Mouse (Mus musculus) midbrain, embryonic 14.5 days (tissue): Measurements from ENCODE around the gene Nostrin. TPM values are rescaled to one million over a fixed set of nuclear protein-coding genes. Genes with fewer than 3 reads are reported as not detected.

Source experiments
- ATAC-seq: fragments of 200-750 bp; cut with Nextera tagmentation; 2 replicates; pipeline ENCODE4 v1.8.0; 2017; ENCODE audit warnings: moderate number of reproducible peaks, moderate library complexity; ENCODE audit not compliant: low FRiP score, low TSS enrichment
- DNase-seq: peaks from one replicate; pipeline ENCODE4 v3.0.0-alpha.2; 2015
- H3K27ac ChIP-seq: fragments of 300-500 bp; sonication (generic); replicated peaks from 2 replicates; pipeline ENCODE4 v1.5.1; 2014; ENCODE audit warnings: mild to moderate bottlenecking, low read depth, low read length, moderate library complexity
- H3K27me3 ChIP-seq: fragments of 300-500 bp; sonication (generic); 2 replicates; pipeline ENCODE4 v1.6.1; 2014; ENCODE audit warnings: low read length, control low read depth, mixed read lengths; ENCODE audit not compliant: control insufficient read depth, insufficient read depth
- H3K36me3 ChIP-seq: fragments of 300-500 bp; sonication (generic); 2 replicates; pipeline ENCODE4 v1.6.1; 2014; ENCODE audit warnings: low read length, control low read depth; ENCODE audit not compliant: control insufficient read depth, insufficient read depth
- H3K4me1 ChIP-seq: fragments of 300-500 bp; sonication (generic); 2 replicates; pipeline ENCODE4 v1.6.1; 2014; ENCODE audit warnings: mild to moderate bottlenecking, antibody characterized with exemption, low read length, control low read depth; ENCODE audit not compliant: control insufficient read depth, insufficient read depth
- H3K4me2 ChIP-seq: fragments of 300-500 bp; sonication (generic); 2 replicates; pipeline ENCODE4 v1.6.1; 2014; ENCODE audit warnings: mild to moderate bottlenecking, low read length, moderate library complexity
- H3K4me3 ChIP-seq: fragments of 300-500 bp; sonication (generic); replicated peaks from 2 replicates; pipeline ENCODE4 v1.5.1; 2014; ENCODE audit warnings: low read depth, low read length
- H3K9ac ChIP-seq: fragments of 300-500 bp; sonication (generic); replicated peaks from 2 replicates; pipeline ENCODE4 v1.6.1; 2014; ENCODE audit warnings: mild to moderate bottlenecking, low read length, moderate library complexity
- H3K9me3 ChIP-seq: fragments of 300-500 bp; sonication (generic); 2 replicates; pipeline ENCODE4 v1.6.1; 2016; ENCODE audit warnings: low read length, control low read depth, mixed read lengths; ENCODE audit not compliant: control insufficient read depth
- WGBS: fragments of 180-500 bp; shearing (Covaris S2); extraction: QIAGEN DNeasy Blood & Tissue Kit; methylation state at CpG from one replicate; pipeline ENCODE4 v1.1.7; 2014; 5-methylcytosine and 5-hydroxymethylcytosine counted together
- polyA plus RNA-seq: library from polyadenylated mRNA; unstranded; fragments of >200 nt; fragmentation: Nextera tagmentation; extraction: Ambion mirVana; gene quantifications from 2 replicates; pipeline ENCODE4 v1.2.1, GENCODE M21; 2014

The Nostrin gene
- polyA plus RNA-seq, 1 experiment from 2014 or later: 1.4 TPM

GRCm38 (mm10) chr2:69193555-69193954 lies 58.0 kb downstream of the Nostrin start:
- H3K9ac ChIP-seq: no peak overlapping the region
- 96% methylated on average over 5 of the region's 5 CpGs for WGBS
- H3K9me3 ChIP-seq: no peaks in the 10 kb centered on the region
- DNase-seq: no peak
- H3K36me3 ChIP-seq: peaks cover 11% of the 10 kb centered on the region; the same call in 1 of the 2 replicates
- H3K4me1 ChIP-seq: no peaks in the 10 kb centered on the region
- H3K4me3 ChIP-seq: no peak overlapping the region
- ATAC-seq: no peak
- no peak overlapping the region for H3K4me2 ChIP-seq
- H3K27me3 ChIP-seq: no peaks in the 10 kb centered on the region
- H3K27ac ChIP-seq: no peak overlapping the region

DNA sequence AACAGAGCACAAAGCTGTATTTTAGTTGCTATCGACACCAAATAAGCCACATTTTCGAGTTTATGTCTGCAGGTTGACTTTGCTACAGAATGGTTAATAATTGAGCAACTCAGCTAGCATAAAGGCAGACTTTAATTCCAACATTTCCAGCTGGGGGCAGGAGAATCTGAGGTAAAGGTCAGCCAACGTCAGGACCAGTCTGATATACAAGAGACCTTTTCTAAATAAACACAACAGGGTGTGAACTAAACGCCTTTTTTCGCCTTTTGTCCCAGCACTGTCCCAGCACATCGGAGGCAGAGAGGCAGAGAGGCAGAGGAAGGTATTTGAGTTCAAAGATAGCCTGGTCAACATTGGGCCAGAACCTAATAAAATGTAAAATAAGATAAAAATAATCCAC lies 69.6 kb downstream of the Nostrin start:
- Histone ChIP-seq H3K9me3 (no peaks in the 10 kb centered on the region), H3K27me3 (no peaks in the 10 kb centered on the region), H3K9ac (peak overlapping the region; percentile 56), H3K4me2 (peak overlapping the region; percentile 95), H3K4me3 (peak overlapping the region; percentile 79), H3K27ac (no peak overlapping the region), H3K36me3 (0 out of 2 replicates have a peak, but pooled peaks cover 5% of the 10 kb centered on the region), H3K4me1 (peaks cover 10% of the 10 kb centered on the region; the same call in 1 of the 2 replicates)
- no peak for DNase-seq
- ATAC-seq: no peak
- 20% methylated on average over 6 of the region's 6 CpGs for WGBS

GRCm38 (mm10) chr2:69205791-69206351 lies 70.3 kb downstream of the Nostrin start, which contains the start of gene Spc25:
Gene Spc25 (minus strand): TSS chr2:69206194.
- Histone ChIP-seq H3K4me1 (peaks cover 10% of the 10 kb centered on the region; the same call in 1 of the 2 replicates), H3K36me3 (0 out of 2 replicates have a peak, but pooled peaks cover 5% of the 10 kb centered on the region), H3K27ac (0 out of 2 replicates have a peak within 1 kb of the TSS, but pooled peaks have one; percentile 32), H3K9me3 (no peaks in the 10 kb centered on the region), H3K27me3 (no peaks in the 10 kb centered on the region), H3K4me3 (peak within 1 kb of the TSS; percentile 79), H3K9ac (peak within 1 kb of the TSS; percentile 56), H3K4me2 (peak within 1 kb of the TSS; percentile 95)
- DNase-seq (peak; percentile 96), ATAC-seq (peak; percentile 99)
- whole genome bisulfite sequencing: under 1% methylated on average over 46 of the region's 46 CpGs

GRCm38 (mm10) chr2:69206523-69206922 lies 70.9 kb downstream of the Nostrin start:
- no peaks in the 10 kb centered on the region for H3K27me3 ChIP-seq
- ATAC-seq (peak; percentile 12; the same call in 1 of the 2 replicates), DNase-seq (no peak)
- H3K9me3 ChIP-seq: no peaks in the 10 kb centered on the region
- peaks cover 10% of the 10 kb centered on the region; the same call in 1 of the 2 replicates for H3K4me1 ChIP-seq
- no peak overlapping the region for H3K4me3 ChIP-seq
- peak overlapping the region; percentile 30; the same call in 1 of the 2 replicates for H3K4me2 ChIP-seq
- H3K9ac ChIP-seq: no peak overlapping the region
- no peak overlapping the region for H3K27ac ChIP-seq
- WGBS: 30% methylated on average over 7 of the region's 7 CpGs
- H3K36me3 ChIP-seq: 0 out of 2 replicates have a peak, but pooled peaks cover 5% of the 10 kb centered on the region

DNA sequence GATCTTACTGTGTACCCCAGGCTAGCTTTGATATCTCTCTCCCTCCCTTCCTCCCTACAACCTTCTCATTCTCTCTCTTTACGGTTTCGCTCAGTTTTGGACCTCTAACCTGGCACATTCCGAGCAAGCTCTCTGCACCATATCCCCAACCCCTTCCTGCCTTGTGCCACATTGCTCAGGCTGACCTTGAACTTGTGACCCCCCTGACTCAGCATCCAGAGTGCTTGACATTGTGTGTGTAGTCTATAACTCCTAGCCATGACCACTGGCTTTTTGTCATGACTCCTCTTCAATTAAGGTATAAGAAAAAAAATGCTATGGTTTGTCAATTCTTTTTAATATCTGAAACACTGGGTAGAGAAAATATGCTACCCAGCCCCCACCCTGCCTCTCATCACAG lies 74.1 kb downstream of the Nostrin start:
- Histone ChIP-seq H3K9me3 (no peaks in the 10 kb centered on the region), H3K27me3 (no peaks in the 10 kb centered on the region), H3K4me2 (no peak overlapping the region), H3K27ac (no peak overlapping the region), H3K4me1 (peaks cover 10% of the 10 kb centered on the region; the same call in 1 of the 2 replicates), H3K36me3 (no peaks in the 10 kb centered on the region), H3K9ac (no peak overlapping the region), H3K4me3 (no peak overlapping the region)
- ATAC-seq (no peak), DNase-seq (no peak)
- WGBS: 89% methylated on average over 3 of the region's 3 CpGs

- no peak within 1 kb of the TSS for H3K27ac ChIP-seq
- no peak for DNase-seq
- no peaks in the 10 kb centered on the region for H3K9me3 ChIP-seq
- H3K9ac ChIP-seq: no peak within 1 kb of the TSS
- H3K36me3 ChIP-seq: no peaks in the 10 kb centered on the region
- H3K4me3 ChIP-seq: no peak within 1 kb of the TSS
- WGBS: 86% methylated on average over 7 of the region's 7 CpGs
- no peak for ATAC-seq
- no peak within 1 kb of the TSS for H3K4me2 ChIP-seq
- H3K4me1 ChIP-seq: peaks cover 3% of the 10 kb centered on the region; the same call in 1 of the 2 replicates
- no peaks in the 10 kb centered on the region for H3K27me3 ChIP-seq
Measured at GRCm38 (mm10) chr2:69210773-69211172, 75.2 kb downstream of the Nostrin start, which contains the start of gene G6pc2. Gene G6pc2 (plus strand): TSS chr2:69211073.

GRCm38 (mm10) chr2:69212652-69213051 lies 77.1 kb downstream of the Nostrin start:
- Histone ChIP-seq H3K4me2 (no peak overlapping the region), H3K4me1 (no peaks in the 10 kb centered on the region), H3K27me3 (no peaks in the 10 kb centered on the region), H3K9ac (no peak overlapping the region), H3K27ac (no peak overlapping the region), H3K4me3 (no peak overlapping the region), H3K9me3 (no peaks in the 10 kb centered on the region), H3K36me3 (no peaks in the 10 kb centered on the region)
- 63% methylated on average over 10 of the region's 10 CpGs for WGBS
- no peak for DNase-seq
- no peak for ATAC-seq

DNA sequence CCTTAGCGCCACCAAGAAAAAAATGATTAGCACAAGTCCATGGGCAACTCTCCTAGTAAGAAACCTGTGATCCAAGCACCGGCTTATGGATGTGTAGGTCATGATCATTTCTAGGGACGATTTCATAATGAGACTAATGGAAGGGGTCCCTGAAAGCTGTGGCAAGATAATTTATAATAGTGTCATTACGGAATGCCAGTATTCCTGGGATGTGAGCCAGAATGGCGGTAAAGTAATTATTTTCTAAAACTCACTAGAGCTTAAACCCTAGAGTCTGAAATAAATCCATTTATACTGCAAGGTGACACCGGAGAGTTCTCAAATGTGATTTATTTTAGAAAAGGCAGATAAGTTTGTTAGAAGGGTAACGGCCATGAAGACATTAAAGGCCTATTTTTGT lies 79.6 kb downstream of the Nostrin start:
- Histone ChIP-seq H3K4me2 (no peak overlapping the region), H3K9me3 (no peaks in the 10 kb centered on the region), H3K9ac (no peak overlapping the region), H3K4me3 (no peak overlapping the region), H3K4me1 (no peaks in the 10 kb centered on the region), H3K27ac (no peak overlapping the region), H3K27me3 (no peaks in the 10 kb centered on the region), H3K36me3 (no peaks in the 10 kb centered on the region)
- ATAC-seq (no peak), DNase-seq (no peak)
- 76% methylated on average over 7 of the region's 7 CpGs for WGBS

- Histone ChIP-seq H3K27ac (no peak overlapping the region), H3K4me1 (no peaks in the 10 kb centered on the region), H3K9ac (no peak overlapping the region), H3K4me2 (no peak overlapping the region), H3K27me3 (no peaks in the 10 kb centered on the region), H3K36me3 (no peaks in the 10 kb centered on the region), H3K4me3 (no peak overlapping the region), H3K9me3 (no peaks in the 10 kb centered on the region)
- DNase-seq (no peak), ATAC-seq (no peak)
- WGBS: 27% methylated on average over 5 of the region's 5 CpGs
Measured at GRCm38 (mm10) chr2:69221868-69222416, 86.3 kb downstream of the Nostrin start.
